Mouse (Mus musculus) T-helper 1 cell (primary cell): ENCODE results near the gene Slc9a1.

Source experiments
- in situ Hi-C: fragments of 300-600 bp; cut with MboI, MseI; formaldehyde crosslinking; loops from one replicate; pipeline ENCODE4 v1.15.1; 2025; ENCODE audit warnings: high pct_unique_total_duplicates

Slc9a1 gene

DNA sequence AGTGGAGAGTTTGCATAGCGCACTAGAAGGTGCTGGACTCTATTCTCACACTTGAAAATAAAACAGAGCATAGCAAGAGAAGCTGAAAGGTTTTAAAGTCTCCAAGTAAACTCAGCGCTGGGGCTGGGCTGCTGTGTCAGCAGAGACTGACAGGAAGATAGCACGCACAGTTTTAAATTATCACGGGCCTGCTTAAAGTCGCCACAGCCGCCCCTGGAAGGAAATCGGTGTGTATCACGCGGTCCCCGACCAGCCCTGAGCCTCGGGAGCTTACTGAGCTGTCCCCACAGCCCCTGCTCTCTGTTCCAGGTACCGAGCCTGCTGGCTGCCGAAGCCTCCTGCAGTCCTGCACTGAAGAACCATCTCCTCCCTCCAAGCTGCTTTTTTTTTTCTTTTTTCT is 32.5 kb downstream of the Slc9a1 start:
- in situ Hi-C loops = no loop called here

DNA sequence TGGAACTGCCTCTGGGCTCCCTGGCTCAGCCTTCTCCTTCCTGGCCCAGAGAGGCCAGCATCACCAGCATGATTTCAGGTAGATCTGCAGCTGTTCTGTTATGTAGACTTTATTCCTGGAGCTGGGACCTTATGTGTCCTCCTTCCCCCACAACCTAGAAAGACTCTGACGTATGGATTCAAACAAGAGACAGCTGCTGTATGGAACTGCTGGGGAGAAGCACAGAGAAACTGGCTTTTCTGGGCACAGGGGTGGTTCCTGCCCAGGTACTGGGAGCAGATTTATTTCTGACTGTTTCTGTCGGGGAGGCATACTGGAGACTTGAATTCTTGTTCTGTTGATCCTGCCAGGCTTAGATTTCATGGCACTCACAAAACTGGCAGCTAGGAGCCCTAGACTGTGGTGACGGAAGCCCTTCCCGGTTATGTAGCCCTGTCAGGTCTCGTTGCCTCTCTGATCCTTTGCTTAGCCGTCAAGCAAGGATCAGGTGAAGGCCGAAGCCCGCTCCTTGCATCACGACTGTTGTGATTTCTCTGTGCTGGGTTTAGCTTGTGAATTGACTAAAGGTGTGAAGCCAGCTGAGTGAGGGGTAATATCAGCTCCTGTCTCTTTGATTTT is 34.2 kb downstream of the Slc9a1 start:
- in situ Hi-C loops = no loop called here

DNA sequence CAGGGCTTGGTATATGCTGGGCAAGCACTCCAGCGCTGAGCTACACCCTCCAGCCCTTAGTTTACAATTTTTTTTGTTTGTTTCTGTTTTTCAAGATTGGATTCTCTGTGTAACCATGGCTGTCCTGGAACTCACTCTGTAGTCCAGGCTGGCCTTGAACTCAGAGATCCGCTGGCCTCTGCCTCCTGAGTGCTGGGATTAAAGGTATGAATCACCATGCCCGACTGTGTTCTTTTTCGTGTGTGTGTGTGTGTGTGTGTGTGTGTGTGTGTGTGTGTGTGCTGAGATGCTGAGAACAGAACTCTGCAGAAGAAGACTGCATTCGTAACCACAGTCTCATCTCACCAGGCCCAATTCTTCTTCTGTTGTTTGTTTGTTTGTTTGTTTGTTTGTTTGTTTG is 34.8 kb downstream of the Slc9a1 start:
- in situ Hi-C loops = no loop called here

DNA sequence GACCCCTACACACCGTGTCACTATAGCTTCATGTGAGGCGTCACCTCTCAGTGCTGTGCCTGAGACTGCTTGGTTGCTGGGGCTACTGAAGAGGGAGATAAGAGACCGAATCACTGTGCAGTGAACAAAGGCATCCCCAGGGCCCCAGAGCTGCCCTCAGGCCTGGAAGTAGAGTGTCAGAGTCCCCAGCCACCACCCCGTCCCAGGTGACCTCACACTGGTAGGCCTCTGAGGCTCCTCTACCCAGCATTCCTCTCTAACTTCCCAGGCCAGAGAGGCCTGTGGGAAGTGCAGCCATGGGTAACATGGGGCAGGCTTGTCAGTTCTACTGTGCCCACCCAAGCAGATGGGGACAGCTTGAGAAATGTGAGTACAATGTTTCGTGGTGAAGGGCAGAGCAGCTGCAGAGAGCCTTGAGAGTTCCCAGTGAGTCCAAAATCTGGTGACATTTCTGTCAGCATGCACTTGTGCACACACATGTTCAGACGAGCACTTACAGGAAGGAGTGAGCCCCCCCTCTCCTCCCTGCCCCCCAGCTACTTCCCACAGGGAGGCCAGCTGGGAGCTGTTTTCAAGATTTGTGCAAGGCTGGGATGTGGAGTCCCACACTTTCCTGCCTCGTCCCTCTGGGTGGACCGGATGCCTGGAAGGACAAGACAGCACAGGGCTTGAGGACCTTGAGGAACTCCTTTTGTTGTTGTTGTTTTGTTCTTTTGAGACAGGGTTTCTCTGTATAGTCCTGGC is 37.0 kb downstream of the Slc9a1 start:
- in situ Hi-C loops = no loop called here

DNA sequence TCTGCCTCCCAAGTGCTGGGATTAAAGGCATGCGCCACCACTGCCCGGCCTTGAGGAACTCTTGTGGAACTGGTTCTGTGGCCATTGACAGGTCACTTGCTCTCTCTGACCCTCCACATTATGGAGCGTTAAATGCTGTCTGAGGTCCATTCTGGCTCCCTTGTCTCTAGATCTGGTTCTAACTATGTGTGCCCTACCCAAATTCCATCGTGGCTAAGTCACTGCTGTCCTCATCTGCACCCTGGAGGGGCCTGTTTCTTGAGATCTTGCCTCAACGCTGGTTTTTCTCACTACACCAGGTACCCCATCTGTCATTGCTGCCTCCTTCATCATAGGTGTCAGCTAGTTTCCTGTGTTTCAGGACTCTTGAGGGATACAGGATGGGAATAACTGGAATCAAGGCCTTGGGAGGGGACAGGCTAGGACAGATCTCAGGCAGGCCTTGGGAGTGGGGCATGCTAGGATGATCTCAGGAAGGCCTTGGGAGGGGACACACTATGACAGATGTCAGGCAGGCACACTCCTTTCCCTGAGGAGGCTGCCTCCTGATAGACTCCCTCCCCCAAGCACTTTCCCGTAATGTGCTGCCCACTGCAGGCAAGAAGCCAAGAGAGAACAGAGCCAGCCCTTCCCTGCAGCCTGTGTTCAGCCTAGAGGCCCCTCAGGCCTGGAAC is 37.7 kb downstream of the Slc9a1 start:
- in situ Hi-C loops = no loop called here

DNA sequence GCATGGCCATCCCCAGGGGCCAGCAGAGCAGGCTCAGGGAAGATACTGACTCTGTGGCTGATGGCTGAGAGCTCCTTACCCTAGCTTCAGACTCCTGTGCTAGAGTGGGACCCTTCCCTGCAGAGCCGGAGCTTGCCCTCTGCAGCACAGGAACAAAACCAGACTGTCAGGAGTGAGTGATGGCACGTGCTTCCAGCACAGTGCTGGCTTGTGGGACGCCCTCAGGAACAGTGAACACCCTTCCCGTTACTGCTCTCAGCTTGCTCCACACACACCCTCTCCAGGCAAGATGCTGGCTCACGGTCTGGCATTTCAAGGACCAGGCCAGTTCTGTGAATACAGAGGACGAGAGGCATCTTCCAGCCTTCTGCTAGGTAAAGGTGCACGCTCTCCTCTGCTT is 38.5 kb downstream of the Slc9a1 start:
- in situ Hi-C loops = no loop called here

DNA sequence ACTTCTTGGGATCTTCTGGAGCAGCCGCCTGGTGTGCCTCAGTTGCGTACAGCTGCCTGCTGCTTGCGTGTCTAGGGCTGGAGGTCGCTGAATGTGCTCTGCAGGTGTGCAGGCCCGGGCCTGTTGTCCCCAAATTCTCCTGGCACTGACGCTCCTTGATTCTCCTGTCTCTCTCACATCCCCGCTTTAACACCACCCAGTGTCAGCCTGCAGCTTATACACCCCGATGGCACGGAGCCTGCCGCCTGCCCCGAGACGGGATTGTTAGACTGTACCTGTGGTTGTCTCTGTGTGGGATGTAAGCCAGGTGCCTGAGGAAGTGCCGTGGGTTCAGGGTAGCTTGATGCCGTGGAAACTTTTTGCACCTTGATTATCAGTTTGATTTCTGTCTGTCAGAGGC is 41.5 kb downstream of the Slc9a1 start:
- in situ Hi-C loops = no loop called here

DNA sequence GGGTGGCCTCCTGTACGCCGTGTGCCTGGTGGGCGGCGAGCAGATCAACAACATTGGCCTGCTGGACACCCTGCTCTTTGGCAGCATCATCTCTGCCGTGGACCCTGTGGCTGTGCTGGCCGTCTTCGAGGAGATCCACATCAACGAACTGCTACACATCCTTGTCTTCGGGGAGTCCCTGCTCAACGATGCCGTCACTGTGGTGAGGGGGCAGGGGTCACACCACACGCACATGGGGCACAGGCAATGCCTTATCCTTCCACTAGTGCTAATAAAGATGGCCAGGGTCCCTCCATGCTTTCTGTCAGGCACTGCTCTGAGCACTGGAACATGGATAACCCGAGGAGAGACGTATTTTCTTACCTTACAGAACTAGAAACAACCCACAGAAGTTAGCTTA is 42.6 kb downstream of the Slc9a1 start:
- in situ Hi-C loops = no loop called here

DNA sequence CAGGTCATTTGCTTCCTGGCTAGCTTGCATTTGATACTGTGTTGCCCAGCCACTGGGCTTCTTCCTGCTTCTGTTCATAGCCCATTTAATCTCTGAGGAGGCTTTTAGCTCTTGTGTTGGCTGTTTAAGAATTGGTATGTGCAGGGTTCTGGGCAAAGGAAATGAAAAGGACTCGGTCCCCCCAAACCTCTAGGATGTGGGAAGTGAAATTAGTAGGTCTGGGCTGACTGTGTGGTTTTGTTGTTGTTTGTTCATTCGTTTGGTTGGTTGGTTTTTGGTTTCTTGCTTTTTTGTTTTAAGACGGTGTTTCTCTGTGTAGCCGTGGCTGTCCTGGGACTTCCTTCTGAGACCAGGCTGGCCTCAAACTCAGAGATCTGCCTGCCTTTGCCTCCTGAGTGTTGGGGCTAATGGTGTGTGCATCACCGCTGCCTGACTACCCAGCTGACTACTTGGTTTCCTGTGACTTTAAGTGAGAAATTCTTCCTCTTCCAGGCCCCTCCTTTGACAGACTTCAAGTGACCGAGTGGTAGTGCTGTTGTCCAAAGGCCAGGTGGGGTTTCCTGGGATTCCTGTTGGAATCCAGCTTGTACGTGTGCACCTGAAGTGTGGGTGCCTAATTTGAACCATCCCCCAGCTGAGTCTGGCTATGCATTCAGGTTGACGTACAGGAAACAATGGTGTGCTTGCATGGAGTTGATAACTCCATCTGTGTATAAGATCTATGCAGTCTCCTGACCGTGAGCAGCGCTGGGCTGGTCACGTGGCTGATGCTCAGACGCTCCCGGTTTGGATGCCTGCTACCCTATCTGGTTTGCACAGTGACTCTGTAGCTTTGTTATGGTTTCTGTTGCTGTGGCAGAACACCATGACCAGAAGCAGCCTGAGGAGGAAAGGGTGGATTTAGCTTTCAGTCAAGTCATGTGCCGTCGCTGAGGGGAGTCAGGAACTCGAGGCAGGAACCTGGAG is 43.4 kb downstream of the Slc9a1 start:
- in situ Hi-C loops = no loop called here

DNA sequence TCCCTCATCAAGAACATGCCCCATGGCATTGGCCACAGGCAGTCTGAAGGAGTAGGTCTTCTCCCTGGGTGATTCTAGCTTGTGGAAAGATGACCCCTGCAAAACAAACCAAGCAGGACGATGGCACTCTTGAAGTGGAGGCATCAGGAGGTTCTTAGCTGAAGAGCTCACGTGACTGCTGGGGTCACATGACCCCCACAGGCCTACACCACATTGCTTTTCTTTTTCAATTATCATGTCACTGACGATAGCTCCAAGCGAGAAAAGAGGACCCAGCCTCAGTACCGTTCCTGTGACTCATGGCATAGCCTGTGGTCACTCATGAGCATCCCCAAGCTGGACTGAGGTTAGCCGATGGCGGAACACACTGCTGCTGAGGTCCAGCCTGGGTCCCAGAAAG is 44.1 kb downstream of the Slc9a1 start:
- in situ Hi-C loops = no loop called here

DNA sequence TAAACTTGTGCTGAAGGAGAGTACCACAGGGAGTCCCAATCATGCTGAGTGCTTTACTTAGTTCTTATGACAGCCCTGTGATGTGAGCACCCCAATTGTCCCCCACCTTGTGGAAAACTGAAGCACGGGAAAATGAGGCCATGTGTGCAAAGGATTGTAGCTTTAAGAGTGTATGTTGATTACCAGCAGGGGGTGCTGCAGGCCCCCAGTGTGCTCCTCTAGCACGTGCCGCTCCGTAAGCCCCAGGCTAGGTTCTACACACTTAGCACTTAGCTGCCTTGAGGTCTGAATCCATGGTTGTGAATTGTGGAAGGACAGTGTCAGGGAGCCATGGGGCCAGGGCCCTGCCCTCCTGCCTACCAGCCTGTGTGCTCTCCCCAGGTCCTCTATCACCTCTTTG is 45.4 kb downstream of the Slc9a1 start:
- in situ Hi-C loops = no loop called here

DNA sequence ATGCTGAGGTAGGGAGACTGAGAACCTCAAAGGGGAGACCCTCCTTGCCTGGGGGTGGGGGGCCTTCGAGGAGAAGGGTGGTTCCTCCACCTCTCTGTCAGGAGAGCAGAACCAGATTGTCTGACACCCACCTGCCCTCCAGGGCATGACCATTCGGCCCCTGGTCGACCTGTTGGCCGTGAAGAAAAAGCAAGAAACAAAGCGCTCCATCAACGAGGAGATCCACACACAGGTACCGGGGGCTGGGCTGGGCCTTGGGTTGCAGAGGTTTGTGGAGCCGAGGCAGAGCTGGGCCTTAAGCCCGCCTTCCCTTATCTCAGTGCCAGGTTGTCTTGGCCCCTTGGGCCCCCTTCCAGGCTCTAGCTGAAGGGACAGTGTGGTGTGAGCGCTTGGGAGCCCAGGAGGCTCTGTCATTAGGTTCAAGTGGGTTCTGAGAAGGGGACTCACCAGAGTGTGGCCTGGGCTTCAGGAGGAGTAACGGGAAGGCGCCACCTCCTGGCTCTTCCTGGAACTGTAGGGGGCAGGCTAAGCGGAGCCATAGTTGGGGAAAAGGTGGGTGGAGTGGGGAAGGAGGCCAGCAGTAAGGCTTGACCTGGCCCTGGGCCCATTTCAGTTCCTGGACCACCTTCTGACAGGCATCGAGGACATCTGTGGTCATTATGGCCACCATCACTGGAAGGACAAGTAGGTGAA is 50.0 kb downstream of the Slc9a1 start:
- in situ Hi-C loops = loop anchor here (5.0 kb wide), 1 partner anchor 88 kb away; no protein-coding TSS in a partner anchor

DNA sequence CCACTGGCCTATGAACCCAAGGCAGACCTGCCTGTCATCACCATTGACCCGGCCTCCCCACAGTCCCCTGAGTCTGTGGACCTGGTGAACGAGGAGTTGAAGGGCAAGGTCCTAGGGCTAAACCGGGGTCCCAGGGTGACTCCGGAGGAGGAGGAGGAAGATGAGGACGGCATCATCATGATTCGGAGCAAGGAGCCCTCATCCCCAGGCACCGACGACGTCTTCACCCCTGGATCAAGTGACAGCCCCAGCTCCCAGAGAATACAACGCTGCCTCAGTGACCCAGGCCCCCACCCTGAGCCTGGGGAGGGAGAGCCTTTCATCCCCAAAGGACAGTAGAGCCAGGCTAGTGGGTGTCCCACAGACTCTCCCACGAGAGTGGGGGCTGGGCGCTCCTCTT is 52.5 kb downstream of the Slc9a1 start:
- in situ Hi-C loops = loop anchor here (5.0 kb wide), 1 partner anchor 85 kb away; no protein-coding TSS in a partner anchor

DNA sequence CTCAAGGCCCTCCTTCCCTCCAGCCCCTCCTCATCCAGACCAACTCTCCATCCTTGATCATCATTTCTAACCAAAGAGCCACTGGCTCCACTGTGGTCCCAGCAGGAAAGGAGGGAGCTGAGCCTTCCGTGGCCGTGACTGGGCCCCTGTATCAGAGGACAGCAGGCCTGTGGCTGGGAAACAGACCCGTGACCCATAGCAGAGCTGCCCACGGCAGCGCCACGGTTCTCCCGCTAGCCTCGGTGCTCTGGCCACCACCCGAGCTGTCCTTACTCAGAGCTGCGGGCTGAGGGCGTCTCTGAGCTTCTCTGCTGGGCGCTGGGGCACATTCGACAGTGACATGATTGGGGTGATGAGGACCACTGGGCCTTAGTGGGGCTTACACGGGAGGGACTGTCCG is 53.1 kb downstream of the Slc9a1 start:
- in situ Hi-C loops = loop anchor here (5.0 kb wide), 1 partner anchor 85 kb away; no protein-coding TSS in a partner anchor

DNA sequence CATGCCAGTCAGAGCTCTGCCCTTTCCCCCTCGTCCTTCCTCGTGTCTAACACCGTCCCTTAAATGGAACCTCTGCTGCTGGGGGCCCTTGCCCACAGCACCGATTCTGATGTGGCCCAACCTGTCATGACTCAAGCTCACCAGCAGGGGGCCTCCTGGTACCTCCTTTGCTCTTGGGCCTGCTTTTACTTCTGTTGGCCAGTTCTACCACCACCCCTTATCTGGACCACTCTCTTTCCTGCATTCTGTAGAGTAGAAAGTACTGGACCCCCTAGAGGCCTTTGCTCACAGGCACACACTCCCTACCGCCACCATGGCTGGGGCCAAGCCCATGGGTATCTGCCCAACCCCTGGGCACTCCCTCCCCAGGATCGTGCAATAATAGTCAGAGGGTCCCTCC is 53.6 kb downstream of the Slc9a1 start:
- in situ Hi-C loops = loop anchor here (5.0 kb wide), 1 partner anchor 84 kb away; no protein-coding TSS in a partner anchor

DNA sequence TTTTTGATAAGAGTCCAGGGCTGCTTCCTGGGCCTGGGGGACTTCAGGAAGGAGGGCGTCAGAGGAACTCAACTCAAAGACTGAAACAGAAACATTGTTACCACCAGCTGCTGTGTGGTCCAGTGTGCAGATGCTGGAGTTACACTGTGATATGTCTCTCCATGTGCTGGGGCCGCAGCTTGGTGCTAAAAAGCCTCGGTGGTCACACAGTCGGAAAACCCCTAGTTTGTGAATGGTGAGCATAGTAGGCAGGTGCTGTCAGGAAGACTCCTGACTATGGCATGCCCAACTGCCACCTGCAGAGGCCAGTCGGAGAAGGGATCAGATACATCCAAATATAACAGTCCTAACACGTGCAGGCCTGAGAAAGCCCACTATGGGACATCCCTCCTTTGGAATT is 54.2 kb downstream of the Slc9a1 start:
- in situ Hi-C loops = loop anchor here (5.0 kb wide), 1 partner anchor 84 kb away; no protein-coding TSS in a partner anchor

DNA sequence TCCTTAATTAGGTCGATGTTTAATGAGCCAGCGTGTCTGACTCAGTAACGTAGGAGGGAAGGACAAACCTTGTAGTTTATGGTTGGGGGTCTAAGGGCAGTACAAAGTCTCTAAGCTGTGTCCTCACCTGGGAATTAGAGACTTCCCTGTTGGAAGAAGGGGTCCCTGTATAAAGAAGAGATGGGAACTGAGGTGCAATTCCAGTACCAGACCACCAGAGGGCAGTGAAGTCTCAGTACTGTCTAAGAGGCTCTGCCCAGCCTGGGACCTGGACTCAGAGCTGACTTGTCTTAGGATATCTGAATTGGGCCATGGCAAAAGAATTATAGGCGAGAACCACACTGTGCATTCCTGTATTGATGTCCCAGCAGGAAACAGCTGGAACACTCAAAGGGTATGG is 54.6 kb downstream of the Slc9a1 start:
- in situ Hi-C loops = loop anchor here (5.0 kb wide), 1 partner anchor 83 kb away; no protein-coding TSS in a partner anchor

DNA sequence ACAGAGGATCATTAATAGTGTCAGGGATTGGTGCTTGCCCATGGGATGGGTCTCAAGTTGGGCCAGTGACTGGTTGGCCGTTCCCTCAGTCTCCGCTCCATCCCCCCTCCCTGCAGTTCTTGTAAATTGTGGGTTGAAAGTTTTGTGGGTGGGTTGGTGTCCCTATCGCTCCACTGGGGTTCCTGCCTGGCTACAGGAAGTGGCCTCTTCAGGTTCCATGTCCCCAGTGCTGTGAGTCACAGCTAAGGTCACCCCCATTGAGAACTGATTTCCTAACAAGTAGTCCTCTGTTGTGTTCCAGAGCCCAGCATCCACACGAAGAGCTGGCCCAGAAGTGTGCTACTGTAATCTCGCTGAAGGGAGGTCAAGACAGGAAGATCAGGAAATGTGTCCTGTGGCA is 56.6 kb downstream of the Slc9a1 start:
- in situ Hi-C loops = no loop called here

DNA sequence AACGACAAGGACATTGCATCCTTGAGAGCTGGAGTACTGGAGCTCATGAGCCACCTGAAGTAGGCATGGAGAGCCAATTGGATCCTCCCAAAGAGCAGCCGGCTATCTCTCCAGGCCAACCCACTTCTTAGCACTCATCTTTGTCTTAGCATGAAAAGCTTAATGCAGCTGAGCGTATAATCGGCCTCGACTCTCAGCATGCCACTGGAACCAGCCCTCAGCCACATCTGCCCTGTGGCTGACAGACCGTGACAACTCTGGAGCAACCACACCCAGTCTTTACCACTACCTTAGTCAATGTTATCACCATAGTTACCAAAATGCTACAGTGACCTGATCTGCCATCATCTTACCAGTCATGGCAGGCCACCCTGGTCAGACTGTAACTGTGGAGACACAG is 62.0 kb downstream of the Slc9a1 start:
- in situ Hi-C loops = no loop called here

DNA sequence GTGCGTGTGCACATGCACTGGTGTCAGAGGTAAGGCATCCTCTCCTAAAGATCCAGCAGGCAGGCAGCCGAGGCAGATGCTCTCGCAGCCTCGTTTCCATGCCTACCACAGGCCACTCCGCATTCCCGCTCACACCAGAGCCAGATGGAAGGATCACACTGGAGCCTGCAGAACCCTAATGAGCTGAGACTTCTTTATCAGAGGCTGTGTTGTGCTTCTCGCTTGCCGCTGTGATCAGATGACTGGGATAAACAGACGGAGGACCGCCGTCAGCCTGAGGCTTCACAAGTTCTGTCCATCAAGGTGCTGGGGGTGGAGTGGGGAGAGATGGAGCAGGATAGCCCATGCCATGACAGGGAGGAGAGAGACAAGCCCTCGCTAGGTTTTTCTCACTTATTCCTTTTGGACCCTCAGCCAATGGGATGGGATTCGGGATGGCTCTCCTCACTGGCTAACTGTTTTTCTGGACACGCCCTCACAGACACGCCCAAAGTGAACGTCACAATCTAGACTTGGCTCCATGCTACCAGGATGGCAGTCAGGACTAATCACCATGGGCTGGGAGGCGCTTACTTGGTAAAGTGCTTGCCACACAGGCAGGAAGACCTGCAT is 63.2 kb downstream of the Slc9a1 start:
- in situ Hi-C loops = no loop called here
